In the genomic region with DNA sequence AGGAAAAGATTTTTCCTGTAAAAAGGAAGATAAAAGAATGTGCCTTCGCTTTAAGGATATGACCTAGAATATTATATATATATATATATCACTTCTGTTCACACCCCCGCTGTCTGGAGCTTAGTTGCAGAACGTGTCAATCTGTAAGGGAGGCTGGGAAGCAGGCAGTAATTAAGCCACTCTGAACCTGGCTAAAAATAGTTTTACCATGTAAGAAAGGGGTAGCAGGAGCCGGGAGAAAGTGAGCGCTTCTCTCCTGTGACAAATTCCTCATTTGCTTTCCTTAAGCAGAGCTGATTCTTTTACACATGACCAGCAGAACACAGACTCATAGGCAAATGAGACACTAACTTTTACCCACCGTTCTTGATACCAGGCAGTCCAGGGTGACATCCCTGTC, we compare ENCODE assay signal across 36 mouse cellular contexts. TPM values are rescaled to one million over a fixed set of nuclear protein-coding genes. Genes with fewer than 3 reads are reported as not detected.
DNase-seq lines count a peak whose midpoint lies in the region; ATAC-seq and TF ChIP-seq lines count a peak whose summit lies in the region.
"Had no signal": no experiment of that assay in that cellular context is flagged by ENCODE, and none has a peak within 500 bp of the region (broad histone marks: within the 10 kb centered on the region; RNA-seq: fewer than 3 reads in every experiment).

No protein-coding gene starts in this region.

- H3K4me2 ChIP-seq in heart, embryonic 12.5 days, result no peak overlapping the region; the same call in 1 of the 2 replicates
- H3K4me2 ChIP-seq in forebrain, embryonic 16.5 days (ENCODE audit: low read length), result no peak overlapping the region
- H3K4me2 ChIP-seq: hindbrain, embryonic 15.5 days; intestine, embryonic 15.5 days; liver, embryonic 15.5 days; midbrain, embryonic 15.5 days; neural tube, embryonic 13.5 days had no signal

- no peaks in the 10 kb centered on the region for H3K36me3 ChIP-seq in heart, embryonic 12.5 days
- H3K36me3 ChIP-seq in forebrain, embryonic 16.5 days (ENCODE audit: control insufficient read depth, insufficient read depth), result no peaks in the 10 kb centered on the region
- H3K36me3 ChIP-seq: G1E; hindbrain, embryonic 15.5 days; intestine, embryonic 15.5 days; limb, embryonic 10.5 days; liver, embryonic 15.5 days; midbrain, embryonic 15.5 days; neural tube, embryonic 13.5 days had no signal

- TF ChIP-seq CTCF in left cerebral cortex, adult 2 months (IDR thresholded peaks at IDR 0.05), result no peak

- no peaks in the 10 kb centered on the region for H3K27me3 ChIP-seq in heart, embryonic 12.5 days (replicated peaks)
- no peaks in the 10 kb centered on the region for H3K27me3 ChIP-seq in forebrain, embryonic 16.5 days (replicated peaks; ENCODE audit: control insufficient read depth, insufficient read depth, low read length)
- H3K27me3 ChIP-seq: CH12.LX; hindbrain, embryonic 15.5 days; intestine, embryonic 15.5 days; midbrain, embryonic 15.5 days; neural tube, embryonic 13.5 days; Patski had no signal

- peaks cover 6% of the 10 kb centered on the region for H3K4me1 ChIP-seq in heart, embryonic 12.5 days (replicated peaks)
- H3K4me1 ChIP-seq in forebrain, embryonic 16.5 days (replicated peaks; ENCODE audit: control insufficient read depth, insufficient read depth, low read length), result peaks cover 4% of the 10 kb centered on the region; the same call in 1 of the 2 replicates
- H3K4me1 ChIP-seq: hindbrain, embryonic 15.5 days had no signal

- H3K27ac ChIP-seq in heart, embryonic 12.5 days (ENCODE audit: poor library complexity, severe bottlenecking), result 0 out of 2 replicates have a peak overlapping the region, but pooled peaks have one; percentile 7
- 0 out of 2 replicates have a peak overlapping the region, but pooled peaks have one; percentile 47 for H3K27ac ChIP-seq in left cerebral cortex, adult 2 months
- H3K27ac ChIP-seq in forebrain, embryonic 16.5 days (ENCODE audit: low read length), result peak overlapping the region; percentile 43
- H3K27ac ChIP-seq: gastrocnemius, adult 2 months; hindbrain, embryonic 15.5 days; intestine, embryonic 15.5 days; limb, embryonic 10.5 days; liver, embryonic 15.5 days; midbrain, embryonic 15.5 days; neural tube, embryonic 13.5 days had no signal

- no peaks in the 10 kb centered on the region for H3K9me3 ChIP-seq in heart, embryonic 12.5 days (replicated peaks)
- H3K9me3 ChIP-seq in forebrain, embryonic 16.5 days (ENCODE audit: control insufficient read depth, low read length), result no peaks in the 10 kb centered on the region
- H3K9me3 ChIP-seq: G1E; hindbrain, embryonic 15.5 days; intestine, embryonic 15.5 days; limb, embryonic 10.5 days; liver, embryonic 15.5 days; midbrain, embryonic 15.5 days; neural tube, embryonic 13.5 days had no signal

- intact Hi-C loops in left cerebral cortex, adult 2 months (cut with DNase I), result no loop called here

- no peak overlapping the region for H3K9ac ChIP-seq in heart, embryonic 12.5 days
- H3K9ac ChIP-seq in forebrain, embryonic 16.5 days (replicated peaks; ENCODE audit: low read depth, low read length), result no peak overlapping the region
- H3K9ac ChIP-seq: hindbrain, embryonic 15.5 days; intestine, embryonic 15.5 days; liver, embryonic 15.5 days; midbrain, embryonic 15.5 days; neural tube, embryonic 13.5 days had no signal

- 40% methylated on average over 6 of the region's 6 CpGs for WGBS in heart, embryonic 12.5 days
- WGBS in forebrain, embryonic 16.5 days, result 54% methylated on average over 6 of the region's 6 CpGs

- DNase-seq in heart, postnatal 4 days, result no peak
- DNase-seq in left cerebral cortex, adult 2 months (ENCODE audit: extremely low spot score in 1 of 2, low spot score in 2 of 2), result no peak
- DNase-seq in left cerebral cortex, adult 11 months (ENCODE audit: low spot score), result no peak
- DNase-seq in brain, adult 2 months (ENCODE audit: low read depth, low spot score), result peak; percentile 91
- DNase-seq in layer of hippocampus, adult 9-10 months (ENCODE audit: low spot score), result no peak
- DNase-seq: B cell, adult 2 months; cerebellum, adult 18-20 months; cerebellum, postnatal 14 days; gastrocnemius, adult 2 months; kidney, adult 8-10 months; kidney, postnatal 10 days; liver; lung, postnatal 4 days; retina, postnatal 1 day; spleen, adult 18-20 months had no signal

- no peak overlapping the region for H3K4me3 ChIP-seq in heart, embryonic 12.5 days
- H3K4me3 ChIP-seq in left cerebral cortex, adult 2 months, result no peak overlapping the region
- H3K4me3 ChIP-seq in forebrain, embryonic 16.5 days (replicated peaks; ENCODE audit: low read length), result no peak overlapping the region
- H3K4me3 ChIP-seq: gastrocnemius, adult 2 months; hindbrain, embryonic 15.5 days; intestine, embryonic 15.5 days; limb, embryonic 10.5 days; liver, embryonic 15.5 days; midbrain, embryonic 15.5 days; myocyte; neural tube, embryonic 13.5 days had no signal

- ATAC-seq in heart, embryonic 12.5 days (ENCODE audit: insufficient number of reproducible peaks, low FRiP score), result no peak
- peak; percentile 59 for ATAC-seq in forebrain, embryonic 16.5 days
- ATAC-seq: intestine, embryonic 15.5 days; midbrain, embryonic 15.5 days; Patski had no signal

RNA-seq across cellular contexts. Expression of gene Itpk1, which starts 19.1 kb away (rescaled TPM):
- 5.5 and 6.9 TPM in 2 replicates for polyA plus RNA-seq in heart, embryonic 12.5 days (2016; fragmentation: Nextera tagmentation; extraction: Ambion mirVana)
- total RNA-seq in heart, postnatal 4 days (2021), result 1 to 10 TPM; 7.5 to 7.9 TPM
- total RNA-seq in left cerebral cortex, adult 2 months (2021), result 10 to 100 TPM; 52.3 to 54.9 TPM
- 66.5 and 68.7 TPM in 2 replicates for polyA plus RNA-seq in forebrain, embryonic 16.5 days (2015; fragmentation: Nextera tagmentation; extraction: Ambion mirVana)

RNA-seq across cellular contexts. Expression of gene Moap1, which starts 19.6 kb away (rescaled TPM):
- polyA plus RNA-seq in heart, embryonic 12.5 days (2016; fragmentation: Nextera tagmentation; extraction: Ambion mirVana), result 17.4 and 18.6 TPM in 2 replicates
- total RNA-seq in heart, postnatal 4 days (2021), result 10 to 100 TPM in 1 of 2 experiments, 1 to 10 TPM in 1; 8.2 to 11.4 TPM
- 10 to 100 TPM; 24.4 to 33.8 TPM for total RNA-seq in left cerebral cortex, adult 2 months (2021)
- polyA plus RNA-seq in forebrain, embryonic 16.5 days (2015; fragmentation: Nextera tagmentation; extraction: Ambion mirVana), result 53.6 and 60.2 TPM in 2 replicates

RNA-seq across cellular contexts. Expression of gene Tmem251, which starts 19.7 kb away (rescaled TPM):
- 7.1 and 8.2 TPM in 2 replicates for polyA plus RNA-seq in heart, embryonic 12.5 days (2016; fragmentation: Nextera tagmentation; extraction: Ambion mirVana)
- 1 to 10 TPM; 5.7 to 6.0 TPM for total RNA-seq in heart, postnatal 4 days (2021)
- total RNA-seq in left cerebral cortex, adult 2 months (2021), result 1 to 10 TPM; 5.6 to 5.7 TPM
- polyA plus RNA-seq in forebrain, embryonic 16.5 days (2015; fragmentation: Nextera tagmentation; extraction: Ambion mirVana), result 11.0 and 11.9 TPM in 2 replicates

RNA-seq across cellular contexts. Expression of gene Gm28051, which starts 33.7 kb away (rescaled TPM):
- polyA plus RNA-seq in heart, embryonic 12.5 days (2016; fragmentation: Nextera tagmentation; extraction: Ambion mirVana), result not detected in 2 replicates
- total RNA-seq in heart, postnatal 4 days (2021), result not detected
- not detected for total RNA-seq in left cerebral cortex, adult 2 months (2021)
- polyA plus RNA-seq in forebrain, embryonic 16.5 days (2015; fragmentation: Nextera tagmentation; extraction: Ambion mirVana), result not detected in 2 replicates
- total RNA-seq: adrenal gland, adult 18-20 months; adrenal gland, postnatal 4 days; CH12.LX; G1E; gastrocnemius, adult 2 months; gastrocnemius, postnatal 4 days; heart, postnatal 25 days; layer of hippocampus, postnatal 14 days; megakaryocyte-erythroid progenitor cell, adult 5-6 weeks had no signal
- polyA plus RNA-seq: embryonic facial prominence, embryonic 11.5 days; hindbrain, embryonic 15.5 days; intestine, embryonic 15.5 days; limb, embryonic 10.5 days; liver, embryonic 15.5 days; lung, embryonic 16.5 days; midbrain, embryonic 15.5 days; neural tube, embryonic 13.5 days; Patski; urinary bladder, adult 2 months had no signal

RNA-seq across cellular contexts. Expression of gene Gon7, which starts 33.7 kb away (rescaled TPM):
- polyA plus RNA-seq in heart, embryonic 12.5 days (2016; fragmentation: Nextera tagmentation; extraction: Ambion mirVana), result 24.4 and 25.2 TPM in 2 replicates
- 10 to 100 TPM; 13.0 to 13.5 TPM for total RNA-seq in heart, postnatal 4 days (2021)
- total RNA-seq in left cerebral cortex, adult 2 months (2021), result 10 to 100 TPM; 15.8 to 18.1 TPM
- polyA plus RNA-seq in forebrain, embryonic 16.5 days (2015; fragmentation: Nextera tagmentation; extraction: Ambion mirVana), result 43.6 and 50.0 TPM in 2 replicates

Comparison
In these comparisons a context has a peak if more than half of its experiments do, and no peak if none do; other contexts are left out.
1. RNA of gene Itpk1, which starts 19.1 kb away (total RNA-seq): 52.3 to 54.9 TPM in left cerebral cortex, adult 2 months; 7.5 to 7.9 TPM in heart, postnatal 4 days; every median in the first group is over 4 times any median in the second.
2. Peak in every context shown above with its lines, with median percentiles within 50 percentile points of each other: H3K27ac ChIP-seq.